Mouse (Mus musculus): ENCODE results near the gene Yae1d1. TPM values are rescaled to one million over a fixed set of nuclear protein-coding genes. Genes with fewer than 3 reads are reported as not detected.

The Yae1d1 gene
- total and polyA plus RNA-seq, 3 experiments, result 9.4 to 14.8 TPM; not detected in 1

GRCm38 (mm10) chr13:17944078-17944917, 48.9 kb downstream of the Yae1d1 start, which contains the start of gene Rala:
Gene Rala, minus strand, starts transcription at chr13:17944239.
- peaks cover 0 to 13% of the 10 kb centered on the region in 2 experiments; a peak in 2 of 4 replicates for H3K4me1 ChIP-seq (ENCODE audit: control insufficient read depth in 1 of 2, insufficient read depth in 2 of 2, low read length in 2 of 2)
- peak within 1 kb of the TSS; percentile 98 for H3K9ac ChIP-seq (ENCODE audit: control insufficient read depth, low read depth, low read length, poor library complexity, severe bottlenecking)
- H3K4me3 ChIP-seq (ENCODE audit: control insufficient read depth in 1 of 2, insufficient read depth in 1 of 2, low read depth in 2 of 2, low read length in 2 of 2), result peak within 1 kb of the TSS; percentile 62 to 100
- H3K9me3 ChIP-seq (replicated peaks; ENCODE audit: insufficient read depth, low read length), result no peaks in the 10 kb centered on the region
- peaks cover 2% of the 10 kb centered on the region; the same call in 1 of the 2 replicates for H3K79me2 ChIP-seq (ENCODE audit: control insufficient read depth, insufficient read depth, low read length, poor library complexity)
- no peaks in the 10 kb centered on the region; a peak in 1 of 4 replicates for H3K27me3 ChIP-seq (ENCODE audit: control insufficient read depth in 1 of 2, insufficient read depth in 2 of 2, low read length in 2 of 2)
- peak within 1 kb of the TSS; percentile 46 for H3K27ac ChIP-seq (ENCODE audit: control insufficient read depth, low read depth, low read length)
- H3K36me3 ChIP-seq (ENCODE audit: control insufficient read depth in 1 of 2, insufficient read depth in 2 of 2, low read length in 2 of 2), result peaks cover 0 to 6% of the 10 kb centered on the region in 2 experiments; a peak in 2 of 4 replicates
- peak; percentile 88 for DNase-seq (ENCODE audit: low read depth, low spot score)
- TF ChIP-seq ETS1 (IDR thresholded peaks at IDR 0.05; ENCODE audit: low read depth, low read length) (no peak), ELF1 (IDR thresholded peaks at IDR 0.05; ENCODE audit: low read depth, low read length) (peak; percentile 75), POLR2A (IDR thresholded peaks at IDR 0.05; ENCODE audit: control insufficient read depth in 1 of 2, insufficient read depth in 1 of 2, low read depth in 1 of 2, low read length in 2 of 2, poor library complexity in 1 of 2) (peak; percentile 64 to 76; a peak in 3 of 4 replicates), GATA1 (IDR thresholded peaks at IDR 0.05; ENCODE audit: low read depth, low read length) (peak; percentile 88), CHD1 (IDR thresholded peaks at IDR 0.05; ENCODE audit: low read depth, low read length) (no peak), JUND (IDR thresholded peaks at IDR 0.05; ENCODE audit: low read depth, low read length) (no peak), ZNF384 (IDR thresholded peaks at IDR 0.05; ENCODE audit: low read depth, low read length) (no peak), POLR2AphosphoS2 (IDR thresholded peaks at IDR 0.05; ENCODE audit: low read length) (peak; percentile 66), MAX (IDR thresholded peaks at IDR 0.05; ENCODE audit: low read length) (no peak), TAL1 (IDR thresholded peaks at IDR 0.05; ENCODE audit: low read length) (no peak), GABPA (IDR thresholded peaks at IDR 0.05; ENCODE audit: low read depth, low read length) (no peak), MYC (IDR thresholded peaks at IDR 0.05; ENCODE audit: low read depth, low read length) (no peak), SMC3 (IDR thresholded peaks at IDR 0.05; ENCODE audit: low read depth, low read length) (no peak), USF1 (IDR thresholded peaks at IDR 0.05; ENCODE audit: low read depth, low read length) (no peak), NELFE (IDR thresholded peaks at IDR 0.05; ENCODE audit: low read depth, low read length) (peak; percentile 81), RAD21 (IDR thresholded peaks at IDR 0.05; ENCODE audit: low read depth, low read length) (no peak), MAFK (IDR thresholded peaks at IDR 0.05; ENCODE audit: borderline replicate concordance, low read depth, low read length) (no peak), MAZ (IDR thresholded peaks at IDR 0.05; ENCODE audit: low read depth, low read length) (peak; percentile 86), TBP (IDR thresholded peaks at IDR 0.05; ENCODE audit: low read depth, low read length) (no peak), TCF12 (IDR thresholded peaks at IDR 0.05; ENCODE audit: low read depth, low read length) (peak; percentile 42; the same call in 1 of the 2 replicates), KAT2A (conservative IDR thresholded peaks at IDR 0.05; ENCODE audit: low read depth, low read length) (no peak; the same call in 1 of the 2 replicates), USF2 (IDR thresholded peaks at IDR 0.05; ENCODE audit: borderline replicate concordance in 1 of 2, insufficient read depth in 1 of 2, low read depth in 1 of 2, low read length in 2 of 2) (no peak), E2F4 (IDR thresholded peaks at IDR 0.05; ENCODE audit: borderline replicate concordance, low read depth, low read length) (no peak), HCFC1 (IDR thresholded peaks at IDR 0.05; ENCODE audit: low read depth, low read length) (peak; percentile 87), EP300 (IDR thresholded peaks at IDR 0.05; ENCODE audit: low read depth in 1 of 2, low read length in 2 of 2) (no peak), MYB (IDR thresholded peaks at IDR 0.05; ENCODE audit: low read depth, low read length) (no peak), ZC3H11A (IDR thresholded peaks at IDR 0.05; ENCODE audit: low read depth, low read length) (no peak), RCOR1 (IDR thresholded peaks at IDR 0.05; ENCODE audit: low read depth, low read length) (no peak), SIN3A (IDR thresholded peaks at IDR 0.05; ENCODE audit: low read length) (peak; percentile 34; the same call in 1 of the 2 replicates), ZKSCAN1 (IDR thresholded peaks at IDR 0.05; ENCODE audit: low read depth, low read length) (no peak), BHLHE40 (IDR thresholded peaks at IDR 0.05; ENCODE audit: borderline replicate concordance, low read depth, low read length) (no peak), CHD2 (IDR thresholded peaks at IDR 0.05; ENCODE audit: low read length) (no peak), ZMIZ1 (IDR thresholded peaks at IDR 0.05; ENCODE audit: low read depth, low read length) (no peak), CTCF (IDR thresholded peaks at IDR 0.05 in 2 of 3, conservative IDR thresholded peaks at IDR 0.05 in 1 of 3; ENCODE audit: control insufficient read depth in 1 of 3, insufficient read depth in 1 of 3, low read depth in 2 of 3, low read length in 3 of 3, poor library complexity in 1 of 3, severe bottlenecking in 1 of 3) (no peak), MEF2A (IDR thresholded peaks at IDR 0.05; ENCODE audit: extremely low read depth, insufficient replicate concordance, low read depth, low read length, poor library complexity, severe bottlenecking) (no peak), MXI1 (IDR thresholded peaks at IDR 0.05; ENCODE audit: low read depth, low read length) (peak; percentile 52; the same call in 1 of the 2 replicates)

Data from MEL (cell line).